Mouse (Mus musculus): ENCODE data around the gene Ftl1. TPM values are rescaled to one million over a fixed set of nuclear protein-coding genes. Genes with fewer than 3 reads are reported as not detected.

Gene Ftl1
- polyA plus RNA-seq, 1 experiment from 2014 or later = 5,449 TPM

Small RNA genes lying within 50 kb of the gene (microRNA-seq; reads per million reads assigned to microRNA genes)
- not detected for gene Gm22133

Other genes starting within 250 kb of the Ftl1 start
- 3.1 and 5.2 TPM in 2 replicates for gene Dkkl1, start 247.7 kb downstream of the Ftl1 start, polyA plus RNA-seq (2014; fragmentation: Nextera tagmentation; extraction: Ambion mirVana)
- gene Tead2, start 244.1 kb downstream of the Ftl1 start, polyA plus RNA-seq (2014; fragmentation: Nextera tagmentation; extraction: Ambion mirVana) = 247 and 252 TPM in 2 replicates
- 0.74 and 0.76 TPM in 2 replicates for gene Cd37, start 220.8 kb downstream of the Ftl1 start, polyA plus RNA-seq (2014; fragmentation: Nextera tagmentation; extraction: Ambion mirVana)
- gene Slc6a16, start 218.8 kb downstream of the Ftl1 start, polyA plus RNA-seq (2014; fragmentation: Nextera tagmentation; extraction: Ambion mirVana) = 0.11 TPM in 1 of 2 replicates, not detected in the other
- not detected in 2 replicates for gene Slc6a21, start 182.4 kb downstream of the Ftl1 start, polyA plus RNA-seq (2014; fragmentation: Nextera tagmentation; extraction: Ambion mirVana)
- 6.5 and 8.6 TPM in 2 replicates for gene Trpm4, start 126.1 kb downstream of the Ftl1 start, polyA plus RNA-seq (2014; fragmentation: Nextera tagmentation; extraction: Ambion mirVana)
- 0.87 and 1.1 TPM in 2 replicates for gene Hrc, start 124.6 kb downstream of the Ftl1 start, polyA plus RNA-seq (2014; fragmentation: Nextera tagmentation; extraction: Ambion mirVana)
- gene Ppfia3, start 92.9 kb downstream of the Ftl1 start, polyA plus RNA-seq (2014; fragmentation: Nextera tagmentation; extraction: Ambion mirVana) = 11.9 and 12.1 TPM in 2 replicates
- 1.6 and 3.4 TPM in 2 replicates for gene Lin7b, start 89.3 kb downstream of the Ftl1 start, polyA plus RNA-seq (2014; fragmentation: Nextera tagmentation; extraction: Ambion mirVana)
- 66.4 and 74.1 TPM in 2 replicates for gene Snrnp70, start 64.1 kb downstream of the Ftl1 start, polyA plus RNA-seq (2014; fragmentation: Nextera tagmentation; extraction: Ambion mirVana)
- gene Kcna7, start 54.2 kb downstream of the Ftl1 start, polyA plus RNA-seq (2014; fragmentation: Nextera tagmentation; extraction: Ambion mirVana) = 0.20 TPM in 1 of 2 replicates, not detected in the other
- 1.2 and 1.6 TPM in 2 replicates for gene Ntf5, start 46.2 kb downstream of the Ftl1 start, polyA plus RNA-seq (2014; fragmentation: Nextera tagmentation; extraction: Ambion mirVana)
- not detected in 2 replicates for gene Lhb, start 39.1 kb downstream of the Ftl1 start, polyA plus RNA-seq (2014; fragmentation: Nextera tagmentation; extraction: Ambion mirVana)
- gene Gys1, start 25.0 kb downstream of the Ftl1 start, polyA plus RNA-seq (2014; fragmentation: Nextera tagmentation; extraction: Ambion mirVana) = 32.8 and 37.2 TPM in 2 replicates
- gene Ruvbl2, start 21.8 kb downstream of the Ftl1 start, polyA plus RNA-seq (2014; fragmentation: Nextera tagmentation; extraction: Ambion mirVana) = 165 and 172 TPM in 2 replicates
- 193 and 206 TPM in 2 replicates for gene Bax, start 7.0 kb upstream of the Ftl1 start, polyA plus RNA-seq (2014; fragmentation: Nextera tagmentation; extraction: Ambion mirVana)
- gene Tulp2, start 22.0 kb upstream of the Ftl1 start, polyA plus RNA-seq (2014; fragmentation: Nextera tagmentation; extraction: Ambion mirVana) = 0.26 and 0.57 TPM in 2 replicates
- gene Gm45808, start 26.9 kb upstream of the Ftl1 start, polyA plus RNA-seq (2014; fragmentation: Nextera tagmentation; extraction: Ambion mirVana) = not detected in 2 replicates
- 2.8 and 2.9 TPM in 2 replicates for gene Dhdh, start 28.9 kb upstream of the Ftl1 start, polyA plus RNA-seq (2014; fragmentation: Nextera tagmentation; extraction: Ambion mirVana)
- 110 and 113 TPM in 2 replicates for gene Nucb1, start 50.5 kb upstream of the Ftl1 start, polyA plus RNA-seq (2014; fragmentation: Nextera tagmentation; extraction: Ambion mirVana)
- 16.0 and 17.7 TPM in 2 replicates for gene Ppp1r15a, start 66.4 kb upstream of the Ftl1 start, polyA plus RNA-seq (2014; fragmentation: Nextera tagmentation; extraction: Ambion mirVana)
- 1.3 and 2.3 TPM in 2 replicates for gene Plekha4, start 66.4 kb upstream of the Ftl1 start, polyA plus RNA-seq (2014; fragmentation: Nextera tagmentation; extraction: Ambion mirVana)
- 0.78 and 1.1 TPM in 2 replicates for gene Hsd17b14, start 95.0 kb upstream of the Ftl1 start, polyA plus RNA-seq (2014; fragmentation: Nextera tagmentation; extraction: Ambion mirVana)
- gene Bcat2, start 110.3 kb upstream of the Ftl1 start, polyA plus RNA-seq (2014; fragmentation: Nextera tagmentation; extraction: Ambion mirVana) = 34.1 and 37.4 TPM in 2 replicates
- not detected in 2 replicates for gene Fgf21, start 155.6 kb upstream of the Ftl1 start, polyA plus RNA-seq (2014; fragmentation: Nextera tagmentation; extraction: Ambion mirVana)
- gene Fut1, start 157.4 kb upstream of the Ftl1 start, polyA plus RNA-seq (2014; fragmentation: Nextera tagmentation; extraction: Ambion mirVana) = not detected in 2 replicates
- gene Izumo1, start 161.9 kb upstream of the Ftl1 start, polyA plus RNA-seq (2014; fragmentation: Nextera tagmentation; extraction: Ambion mirVana) = not detected in 2 replicates
- 5.7 and 7.5 TPM in 2 replicates for gene Rasip1, start 167.6 kb upstream of the Ftl1 start, polyA plus RNA-seq (2014; fragmentation: Nextera tagmentation; extraction: Ambion mirVana)
- 2.9 and 5.6 TPM in 2 replicates for gene Mamstr, start 180.1 kb upstream of the Ftl1 start, polyA plus RNA-seq (2014; fragmentation: Nextera tagmentation; extraction: Ambion mirVana)
- gene Fut2, start 206.5 kb upstream of the Ftl1 start, polyA plus RNA-seq (2014; fragmentation: Nextera tagmentation; extraction: Ambion mirVana) = 0.08 and 0.11 TPM in 2 replicates
- 1.1 and 1.4 TPM in 2 replicates for gene Ntn5, start 224.1 kb upstream of the Ftl1 start, polyA plus RNA-seq (2014; fragmentation: Nextera tagmentation; extraction: Ambion mirVana)
- gene Sec1, start 234.5 kb upstream of the Ftl1 start, polyA plus RNA-seq (2014; fragmentation: Nextera tagmentation; extraction: Ambion mirVana) = 1.7 and 2.1 TPM in 2 replicates
- 11.5 and 12.4 TPM in 2 replicates for gene Car11, start 240.0 kb upstream of the Ftl1 start, polyA plus RNA-seq (2014; fragmentation: Nextera tagmentation; extraction: Ambion mirVana)
- gene Dbp, start 245.2 kb upstream of the Ftl1 start, polyA plus RNA-seq (2014; fragmentation: Nextera tagmentation; extraction: Ambion mirVana) = 3.3 and 3.7 TPM in 2 replicates